Mouse (Mus musculus) lung, postnatal 0 days (tissue): ENCODE data around the gene Sumo1. TPM values are rescaled to one million over a fixed set of nuclear protein-coding genes. Genes with fewer than 3 reads are reported as not detected.
"Not testable (repeated sequence)": the region's sequence is repeated elsewhere in the genome, so short reads cannot be mapped to it uniquely, and the experiment has no call there.

Experiments
- ATAC-seq: fragments of 200-750 bp; cut with Nextera tagmentation; 2 replicates; pipeline ENCODE4 v1.8.0; 2017; ENCODE audit warnings: moderate library complexity
- DNase-seq: peaks from one replicate; pipeline ENCODE4 v3.0.0-alpha.2; 2016; ENCODE audit warnings: low spot score
- H3K27ac ChIP-seq: fragments of 300-500 bp; sonication (generic); 2 replicates; pipeline ENCODE4 v1.5.1; 2014; ENCODE audit warnings: antibody characterized with exemption, mild to moderate bottlenecking, low read length, mixed read lengths
- H3K27me3 ChIP-seq: fragments of 300-500 bp; sonication (generic); replicated peaks from 2 replicates; pipeline ENCODE4 v1.6.1; 2014; ENCODE audit warnings: low read length, mixed read lengths; ENCODE audit not compliant: insufficient read depth
- H3K36me3 ChIP-seq: fragments of 300-500 bp; sonication (generic); 2 replicates; pipeline ENCODE4 v1.6.1; 2014; ENCODE audit warnings: low read length, mixed read lengths; ENCODE audit not compliant: insufficient read depth
- H3K4me1 ChIP-seq: fragments of 300-500 bp; sonication (generic); 2 replicates; pipeline ENCODE4 v1.6.1; 2014; ENCODE audit warnings: antibody characterized with exemption, low read depth, low read length, mixed read lengths; ENCODE audit not compliant: insufficient read depth
- H3K4me2 ChIP-seq: fragments of 300-500 bp; sonication (generic); replicated peaks from 2 replicates; pipeline ENCODE4 v1.6.1; 2014; ENCODE audit warnings: low read depth, mild to moderate bottlenecking, low read length, moderate library complexity, mixed read lengths
- H3K4me3 ChIP-seq: fragments of 300-500 bp; sonication (generic); 2 replicates; pipeline ENCODE4 v1.5.1; 2014; ENCODE audit warnings: low read depth, low read length
- H3K9ac ChIP-seq: fragments of 300-500 bp; sonication (generic); replicated peaks from 2 replicates; pipeline ENCODE4 v1.6.1; 2014; ENCODE audit warnings: low read depth, mild to moderate bottlenecking
- H3K9me3 ChIP-seq: fragments of 300-500 bp; sonication (generic); 2 replicates; pipeline ENCODE4 v1.6.1; 2016; ENCODE audit warnings: low read length, mixed read lengths
- CTCF ChIP-seq: IDR thresholded peaks from 2 replicates; pipeline ENCODE4 v1.5.1; 2016; ENCODE audit warnings: antibody characterized with exemption, mild to moderate bottlenecking
- EP300 ChIP-seq: IDR thresholded peaks from 2 replicates; pipeline ENCODE4 v1.6.1; 2016; ENCODE audit warnings: antibody characterized with exemption, mild to moderate bottlenecking, control low read depth
- WGBS: fragments of 180-500 bp; shearing (Covaris S2); extraction: QIAGEN DNeasy Blood & Tissue Kit; methylation state at CpG from one replicate; pipeline ENCODE4 v1.1.7; 2014; 5-methylcytosine and 5-hydroxymethylcytosine counted together
- polyA plus RNA-seq: library from polyadenylated mRNA; unstranded; fragments of >200 nt; fragmentation: Nextera tagmentation; extraction: Ambion mirVana; gene quantifications from 2 replicates; pipeline ENCODE4 v1.2.1, GENCODE M21; 2015

Gene Sumo1
- polyA plus RNA-seq, 1 experiment from 2014 or later, result 257 TPM

GRCm38 (mm10) chr1:59668871-59669270 is 1.8 kb downstream of the Sumo1 start:
- H3K4me2 ChIP-seq, result no peak overlapping the region; the same call in 1 of the 2 replicates
- TF ChIP-seq EP300 (no peak), CTCF (no peak)
- H3K27me3 ChIP-seq, result no peaks in the 10 kb centered on the region
- no peak overlapping the region for H3K9ac ChIP-seq
- ATAC-seq (no peak), DNase-seq (no peak)
- no peak overlapping the region for H3K4me3 ChIP-seq
- H3K4me1 ChIP-seq, result peaks cover 11% of the 10 kb centered on the region; the same call in 1 of the 2 replicates
- no peaks in the 10 kb centered on the region for H3K36me3 ChIP-seq
- H3K27ac ChIP-seq, result no peak overlapping the region
- 82% methylated on average over 2 of the region's 2 CpGs for WGBS
- H3K9me3 ChIP-seq, result no peaks in the 10 kb centered on the region

GRCm38 (mm10) chr1:59663456-59664135 is 7.0 kb downstream of the Sumo1 start:
- no peak overlapping the region for H3K27ac ChIP-seq
- no peaks in the 10 kb centered on the region for H3K27me3 ChIP-seq
- no peaks in the 10 kb centered on the region for H3K9me3 ChIP-seq
- TF ChIP-seq EP300, result peak; percentile 91
- no peak for TF ChIP-seq CTCF
- peaks cover 6% of the 10 kb centered on the region; the same call in 1 of the 2 replicates for H3K4me1 ChIP-seq
- no peak overlapping the region for H3K4me3 ChIP-seq
- no peaks in the 10 kb centered on the region for H3K36me3 ChIP-seq
- ATAC-seq, result peak; percentile 87
- no peak overlapping the region for H3K4me2 ChIP-seq
- WGBS, result 82% methylated on average over 2 of the region's 3 CpGs
- peak; percentile 40 for DNase-seq
- H3K9ac ChIP-seq, result no peak overlapping the region

DNA sequence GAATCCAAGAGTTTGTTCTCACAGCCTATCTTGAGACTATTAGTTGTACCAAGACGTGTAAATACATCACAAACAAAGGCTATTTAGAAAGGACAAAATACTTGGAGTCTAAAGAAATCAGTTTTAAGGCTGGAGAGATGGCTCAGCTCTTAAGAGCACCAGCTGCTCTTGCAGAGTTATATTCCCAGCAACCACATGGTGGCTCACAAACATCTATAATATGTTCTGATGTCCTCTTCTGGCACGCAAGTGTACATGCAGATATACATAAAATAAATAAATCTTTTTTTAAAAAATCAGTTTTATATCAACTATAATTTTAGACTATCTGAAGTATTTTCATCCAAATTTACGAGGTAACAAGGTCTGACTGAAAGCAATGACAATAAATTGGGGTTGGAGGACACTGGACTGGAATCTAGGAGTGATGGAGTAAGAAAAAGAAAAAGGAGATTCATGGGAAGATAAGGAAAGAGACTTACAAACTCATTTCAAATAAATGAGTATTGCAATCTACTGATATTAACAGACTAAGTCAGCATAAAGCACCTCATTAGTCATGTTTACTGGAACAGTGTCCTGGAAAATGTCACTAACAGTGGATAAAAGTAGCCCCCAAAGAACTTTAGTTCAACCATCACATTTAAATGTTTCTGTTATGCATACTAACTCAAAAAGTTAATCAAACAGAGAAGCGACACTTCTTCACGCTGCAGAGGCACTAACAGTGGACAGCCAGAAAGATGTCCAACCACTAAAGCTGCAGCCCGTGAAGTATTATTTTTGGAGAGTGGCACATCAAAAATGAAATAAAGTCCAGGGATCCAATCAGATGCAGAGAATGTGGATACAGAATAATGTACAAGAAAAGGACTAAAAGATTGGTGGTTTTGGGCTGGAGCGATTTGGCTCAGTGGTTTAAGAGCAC is 14.1 kb downstream of the Sumo1 start:
- TF ChIP-seq EP300, result no peak
- peak; percentile 53 for TF ChIP-seq CTCF
- Histone ChIP-seq H3K4me3 (no peak overlapping the region), H3K9ac (no peak overlapping the region), H3K4me2 (no peak overlapping the region), H3K9me3 (no peaks in the 10 kb centered on the region), H3K4me1 (no peaks in the 10 kb centered on the region), H3K27ac (no peak overlapping the region), H3K27me3 (no peaks in the 10 kb centered on the region), H3K36me3 (0 out of 2 replicates have a peak, but pooled peaks cover 4% of the 10 kb centered on the region)
- WGBS, result 62% methylated on average over 7 of the region's 7 CpGs
- peak; percentile 58 for DNase-seq
- ATAC-seq, result peak; percentile 54

- H3K36me3 ChIP-seq, result 0 out of 2 replicates have a peak, but pooled peaks cover 4% of the 10 kb centered on the region
Measured at GRCm38 (mm10) chr1:59653243-59653911, 17.3 kb downstream of the Sumo1 start.

DNA sequence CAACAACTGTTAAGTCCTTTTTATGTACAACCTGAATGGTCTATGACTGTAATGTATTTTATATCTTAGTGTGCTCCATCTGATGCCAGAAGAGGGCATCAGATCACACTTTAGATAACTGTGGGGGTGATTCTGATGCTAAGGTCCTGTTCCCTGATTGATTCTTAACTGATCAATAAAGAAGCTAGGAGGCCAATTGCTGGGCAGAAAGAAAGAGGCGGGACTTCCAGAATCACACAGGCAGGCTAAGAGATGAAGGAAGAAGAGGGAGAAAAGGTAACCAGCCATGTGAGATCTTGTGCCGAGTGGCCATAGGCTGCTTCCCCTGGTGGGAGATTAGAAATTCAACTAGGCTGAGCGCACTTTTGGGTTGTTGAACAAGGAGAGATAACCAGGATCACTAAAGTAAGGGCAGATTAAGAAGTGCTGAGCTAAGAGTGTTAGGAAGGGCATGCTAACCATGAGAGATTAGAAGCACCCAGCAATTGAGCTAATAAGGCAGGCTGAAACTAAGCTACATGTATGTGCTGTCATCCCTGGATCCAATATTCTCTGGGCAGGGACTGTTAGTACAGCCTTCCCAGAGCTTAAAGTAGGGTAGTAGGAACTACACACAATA is 19.3 kb downstream of the Sumo1 start:
- 0 out of 2 replicates have a peak, but pooled peaks cover 4% of the 10 kb centered on the region for H3K36me3 ChIP-seq
- H3K4me2 ChIP-seq, result no peak overlapping the region
- no peak overlapping the region for H3K27ac ChIP-seq
- no peaks in the 10 kb centered on the region for H3K4me1 ChIP-seq
- TF ChIP-seq CTCF (no peak), EP300 (no peak)
- ATAC-seq (no peak), DNase-seq (no peak)
- no peaks in the 10 kb centered on the region for H3K27me3 ChIP-seq
- WGBS, result 95% methylated on average over 3 of the region's 3 CpGs
- H3K9me3 ChIP-seq, result no peaks in the 10 kb centered on the region
- H3K4me3 ChIP-seq, result no peak overlapping the region
- H3K9ac ChIP-seq, result no peak overlapping the region

More at GRCm38 (mm10) chr1:59653243-59653911, 17.3 kb downstream of the Sumo1 start:
- no peak for TF ChIP-seq CTCF
- TF ChIP-seq EP300, result no peak
- Histone ChIP-seq H3K27me3 (no peaks in the 10 kb centered on the region), H3K27ac (no peak overlapping the region), H3K4me1 (no peaks in the 10 kb centered on the region), H3K9ac (no peak overlapping the region), H3K4me3 (no peak overlapping the region), H3K9me3 (no peaks in the 10 kb centered on the region), H3K4me2 (no peak overlapping the region)
- 89% methylated on average over 3 of the region's 3 CpGs for WGBS
- ATAC-seq (no peak), DNase-seq (no peak)

DNA sequence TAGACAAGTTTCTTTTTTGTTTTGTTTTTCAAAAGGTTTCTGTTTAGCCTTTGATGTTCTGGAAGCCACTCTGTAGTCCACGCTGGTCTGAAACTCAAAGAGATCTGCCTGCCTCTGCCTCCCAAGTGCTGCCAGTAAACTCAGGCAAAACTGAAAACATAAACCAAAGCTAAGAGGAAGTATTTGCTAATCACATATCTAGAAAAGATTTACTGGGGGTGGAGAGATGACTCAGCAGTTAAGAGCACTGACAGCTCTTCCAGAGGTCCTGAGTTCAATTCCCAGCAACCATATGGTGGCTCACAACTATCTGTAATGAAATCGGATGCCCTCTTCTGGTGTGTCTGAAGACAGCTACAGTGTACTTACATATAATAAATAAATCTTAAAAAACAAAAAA is 24.1 kb downstream of the Sumo1 start:
- not testable (repeated sequence) for H3K9me3 ChIP-seq, DNase-seq, H3K4me3 ChIP-seq, H3K4me1 ChIP-seq, H3K27me3 ChIP-seq, H3K4me2 ChIP-seq, ATAC-seq, H3K36me3 ChIP-seq, H3K27ac ChIP-seq, H3K9ac ChIP-seq
- WGBS, result 90% methylated on average over 2 of the region's 2 CpGs
